Mouse (Mus musculus): ENCODE results near the gene Sptbn1. TPM values are rescaled to one million over a fixed set of nuclear protein-coding genes. Genes with fewer than 3 reads are reported as not detected.

Sptbn1 gene
- polyA plus RNA-seq, 1 experiment from 2014 or later, result 95.8 TPM

GRCm38 (mm10) chr11:30200391-30200790, 67.6 kb downstream of the Sptbn1 start:
- Histone ChIP-seq H3K27ac (no peak overlapping the region), H3K4me2 (replicated peaks) (no peak overlapping the region), H3K27me3 (no peaks in the 10 kb centered on the region), H3K4me3 (no peak overlapping the region), H3K4me1 (peaks cover 37% of the 10 kb centered on the region), H3K9me3 (no peaks in the 10 kb centered on the region; the same call in 1 of the 2 replicates), H3K36me3 (peaks cover 10% of the 10 kb centered on the region), H3K9ac (no peak overlapping the region)
- no peak for ATAC-seq (ENCODE audit: low FRiP score, low read depth)

GRCm38 (mm10) chr11:30198091-30198675, 69.8 kb downstream of the Sptbn1 start:
- Histone ChIP-seq H3K27ac (peak overlapping the region; percentile 83), H3K27me3 (no peaks in the 10 kb centered on the region), H3K9ac (peak overlapping the region; percentile 70), H3K4me1 (peaks cover 36% of the 10 kb centered on the region), H3K4me2 (replicated peaks) (peak overlapping the region; percentile 88), H3K9me3 (no peaks in the 10 kb centered on the region; the same call in 1 of the 2 replicates), H3K4me3 (peak overlapping the region; percentile 56), H3K36me3 (peaks cover 9% of the 10 kb centered on the region)
- under 1% methylated on average over 34 of the region's 34 CpGs for WGBS
- ATAC-seq (ENCODE audit: low FRiP score, low read depth), result peak; percentile 94

- peaks cover 36% of the 10 kb centered on the region for H3K4me1 ChIP-seq
- WGBS, result under 1% methylated on average over 21 of the region's 21 CpGs
- ATAC-seq (ENCODE audit: low FRiP score, low read depth), result peak; percentile 65
Measured at GRCm38 (mm10) chr11:30197564-30198090, 70.3 kb downstream of the Sptbn1 start.

GRCm38 (mm10) chr11:30196368-30197070, 71.5 kb downstream of the Sptbn1 start:
- no peak overlapping the region for H3K27ac ChIP-seq
- H3K9me3 ChIP-seq, result no peaks in the 10 kb centered on the region
- H3K27me3 ChIP-seq, result no peaks in the 10 kb centered on the region
- peak overlapping the region; percentile 88 for H3K4me2 ChIP-seq (replicated peaks)
- 49% methylated on average over 4 of the region's 4 CpGs for WGBS
- peak overlapping the region; percentile 56 for H3K4me3 ChIP-seq
- no peak for ATAC-seq (ENCODE audit: low FRiP score, low read depth)
- no peaks in the 10 kb centered on the region for H3K36me3 ChIP-seq
- H3K9ac ChIP-seq, result no peak overlapping the region
- H3K4me1 ChIP-seq, result peaks cover 36% of the 10 kb centered on the region

More at GRCm38 (mm10) chr11:30197564-30198090, 70.3 kb downstream of the Sptbn1 start:
- Histone ChIP-seq H3K9me3 (no peaks in the 10 kb centered on the region; the same call in 1 of the 2 replicates), H3K9ac (peak overlapping the region; percentile 70), H3K27ac (peak overlapping the region; percentile 83), H3K27me3 (no peaks in the 10 kb centered on the region), H3K4me3 (peak overlapping the region; percentile 56), H3K4me2 (replicated peaks) (peak overlapping the region; percentile 88), H3K36me3 (peaks cover 6% of the 10 kb centered on the region)

GRCm38 (mm10) chr11:30195756-30196155, 72.2 kb downstream of the Sptbn1 start:
- peak overlapping the region; percentile 88 for H3K4me2 ChIP-seq (replicated peaks)

GRCm38 (mm10) chr11:30194800-30195199, 73.2 kb downstream of the Sptbn1 start:
- Histone ChIP-seq H3K9me3 (no peaks in the 10 kb centered on the region), H3K4me2 (replicated peaks) (no peak overlapping the region), H3K4me3 (no peak overlapping the region), H3K4me1 (peaks cover 44% of the 10 kb centered on the region), H3K36me3 (no peaks in the 10 kb centered on the region), H3K9ac (no peak overlapping the region), H3K27ac (no peak overlapping the region), H3K27me3 (no peaks in the 10 kb centered on the region)
- ATAC-seq (ENCODE audit: low FRiP score, low read depth), result no peak
- WGBS, result 73% methylated on average over 1 of the region's 1 CpGs

More at GRCm38 (mm10) chr11:30195756-30196155, 72.2 kb downstream of the Sptbn1 start:
- H3K4me3 ChIP-seq, result no peak overlapping the region
- no peaks in the 10 kb centered on the region for H3K36me3 ChIP-seq
- H3K4me1 ChIP-seq, result peaks cover 39% of the 10 kb centered on the region
- H3K27me3 ChIP-seq, result no peaks in the 10 kb centered on the region
- H3K27ac ChIP-seq, result no peak overlapping the region; the same call in 1 of the 2 replicates
- H3K9ac ChIP-seq, result no peak overlapping the region
- no peak for ATAC-seq (ENCODE audit: low FRiP score, low read depth)
- H3K9me3 ChIP-seq, result no peaks in the 10 kb centered on the region
- WGBS, result 67% methylated on average over 3 of the region's 3 CpGs

- Histone ChIP-seq H3K4me2 (replicated peaks) (no peak overlapping the region), H3K36me3 (no peaks in the 10 kb centered on the region), H3K9me3 (no peaks in the 10 kb centered on the region), H3K9ac (no peak overlapping the region), H3K27me3 (no peaks in the 10 kb centered on the region), H3K4me1 (peaks cover 29% of the 10 kb centered on the region), H3K27ac (no peak overlapping the region), H3K4me3 (no peak overlapping the region)
- 88% methylated on average over 4 of the region's 4 CpGs for WGBS
- no peak for ATAC-seq (ENCODE audit: low FRiP score, low read depth)
Measured at GRCm38 (mm10) chr11:30190959-30191358, 77.0 kb downstream of the Sptbn1 start.

- Histone ChIP-seq H3K27me3 (no peaks in the 10 kb centered on the region), H3K9ac (no peak overlapping the region), H3K4me2 (replicated peaks) (no peak overlapping the region), H3K4me3 (no peak overlapping the region), H3K4me1 (peaks cover 29% of the 10 kb centered on the region), H3K36me3 (no peaks in the 10 kb centered on the region), H3K9me3 (no peaks in the 10 kb centered on the region), H3K27ac (no peak overlapping the region)
- no peak for ATAC-seq (ENCODE audit: low FRiP score, low read depth)
- 86% methylated on average over 3 of the region's 3 CpGs for WGBS
Measured at GRCm38 (mm10) chr11:30190119-30190518, 77.9 kb downstream of the Sptbn1 start.

GRCm38 (mm10) chr11:30186902-30187470, 81.0 kb downstream of the Sptbn1 start:
- Histone ChIP-seq H3K36me3 (no peaks in the 10 kb centered on the region; the same call in 1 of the 2 replicates), H3K9me3 (no peaks in the 10 kb centered on the region), H3K9ac (no peak overlapping the region), H3K27ac (no peak overlapping the region), H3K4me2 (replicated peaks) (no peak overlapping the region), H3K4me3 (no peak overlapping the region), H3K27me3 (no peaks in the 10 kb centered on the region), H3K4me1 (peaks cover 35% of the 10 kb centered on the region)
- peak; percentile 72 for ATAC-seq (ENCODE audit: low FRiP score, low read depth)
- 81% methylated on average over 4 of the region's 4 CpGs for WGBS

GRCm38 (mm10) chr11:30184527-30184926, 83.4 kb downstream of the Sptbn1 start:
- H3K4me2 ChIP-seq (replicated peaks), result no peak overlapping the region
- H3K27me3 ChIP-seq, result no peaks in the 10 kb centered on the region
- no peaks in the 10 kb centered on the region for H3K9me3 ChIP-seq
- 57% methylated on average over 2 of the region's 2 CpGs for WGBS
- no peak overlapping the region for H3K9ac ChIP-seq
- H3K4me1 ChIP-seq, result peaks cover 27% of the 10 kb centered on the region
- no peak overlapping the region for H3K27ac ChIP-seq
- H3K36me3 ChIP-seq, result no peaks in the 10 kb centered on the region; the same call in 1 of the 2 replicates
- ATAC-seq (ENCODE audit: low FRiP score, low read depth), result no peak
- H3K4me3 ChIP-seq, result no peak overlapping the region

GRCm38 (mm10) chr11:30182716-30183411, 85.1 kb downstream of the Sptbn1 start:
- Histone ChIP-seq H3K36me3 (no peaks in the 10 kb centered on the region; the same call in 1 of the 2 replicates), H3K4me2 (replicated peaks) (no peak overlapping the region), H3K4me1 (peaks cover 27% of the 10 kb centered on the region), H3K4me3 (no peak overlapping the region), H3K9me3 (no peaks in the 10 kb centered on the region), H3K9ac (no peak overlapping the region), H3K27ac (no peak overlapping the region), H3K27me3 (no peaks in the 10 kb centered on the region)
- no peak for ATAC-seq (ENCODE audit: low FRiP score, low read depth)
- WGBS, result 89% methylated on average over 8 of the region's 8 CpGs

All from limb, embryonic 13.5 days (tissue).